Mouse (Mus musculus): Measurements from ENCODE around the gene Sgce.

DNA sequence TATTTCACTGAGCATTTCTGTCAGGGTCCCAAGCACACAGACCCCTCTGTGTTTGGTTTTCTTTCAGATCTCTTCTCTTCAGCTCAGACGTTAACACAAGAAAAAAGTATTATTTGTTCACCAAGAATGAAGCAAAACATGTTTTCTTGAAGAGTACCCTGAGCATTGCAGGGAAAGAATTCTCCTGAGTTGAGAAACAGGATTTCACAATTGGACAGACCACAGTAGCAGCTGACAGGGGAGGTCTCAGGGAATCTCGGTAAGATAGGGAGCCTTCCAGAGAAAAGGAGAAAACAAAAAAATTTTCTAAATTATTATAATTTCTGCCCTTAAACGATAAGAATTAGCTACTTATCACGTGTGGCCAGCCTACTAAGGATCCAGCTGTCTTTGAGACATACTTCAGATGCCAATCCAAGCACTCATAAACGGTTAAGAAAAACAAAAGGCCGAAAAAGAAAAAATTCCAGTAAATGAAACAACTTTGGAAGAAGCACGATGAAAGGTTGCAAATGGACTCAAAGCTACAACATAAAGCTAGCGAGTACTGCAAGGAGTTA lies 52.3 kb downstream of the Sgce start:
- TF ChIP-seq POLR2A (IDR thresholded peaks at IDR 0.05; ENCODE audit: borderline replicate concordance, extremely low read depth, insufficient read depth, insufficient read length, poor library complexity, severe bottlenecking): no peak
- TF ChIP-seq CTCF (IDR thresholded peaks at IDR 0.05; ENCODE audit: borderline replicate concordance, extremely low read depth, insufficient read depth, insufficient read length): no peak

All from brain, embryonic 14.5 days (tissue).